Mouse (Mus musculus) brain, embryonic 14.5 days (tissue): ENCODE measurements around the gene Vps72.

Experiments
- CTCF ChIP-seq: fragments of 200-500 bp; IDR thresholded peaks from 2 replicates; pipeline ENCODE4 v1.5.1; 2012; ENCODE audit warnings: inconsistent platforms, mild to moderate bottlenecking, moderate library complexity, borderline replicate concordance; ENCODE audit not compliant: insufficient read depth, insufficient read length; ENCODE audit errors: extremely low read depth
- POLR2A ChIP-seq: fragments of 200-500 bp; IDR thresholded peaks from 2 replicates; pipeline ENCODE4 v1.6.1; 2012; ENCODE audit warnings: mild to moderate bottlenecking, inconsistent platforms, borderline replicate concordance; ENCODE audit not compliant: poor library complexity, insufficient read depth, insufficient read length, severe bottlenecking; ENCODE audit errors: extremely low read depth

DNA sequence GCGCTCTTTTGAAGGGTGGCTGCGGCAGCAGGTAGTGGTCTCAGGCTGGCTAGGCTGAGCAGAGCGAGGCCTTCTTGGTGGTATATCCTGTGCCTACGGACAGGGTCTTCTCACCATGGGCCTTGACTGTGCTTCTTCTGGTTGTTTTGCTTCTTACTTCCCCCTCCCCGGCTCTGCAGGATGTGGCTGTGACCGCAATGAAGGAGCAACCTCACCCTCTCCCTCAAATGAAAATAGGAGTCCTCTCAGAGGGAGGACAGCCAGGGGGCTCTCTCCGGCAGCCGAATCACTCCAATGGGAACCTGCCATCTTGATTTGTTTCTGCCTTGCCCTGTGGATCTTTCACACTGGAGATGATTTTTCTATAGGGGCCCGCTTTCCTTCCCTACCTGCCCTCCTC, 30.7 kb downstream of the Vps72 start:
- no peak for TF ChIP-seq CTCF
- no peak for TF ChIP-seq POLR2A
